Mouse (Mus musculus) T-helper 1 cell (primary cell): Measurements from ENCODE around the gene 4930524B15Rik.
"Not testable (repeated sequence)": the region's sequence is repeated elsewhere in the genome, so short reads cannot be mapped to it uniquely, and the experiment has no call there.

Experiments
- in situ Hi-C: fragments of 300-600 bp; cut with MboI, MseI; formaldehyde crosslinking; loops from one replicate; pipeline ENCODE4 v1.15.1; 2025; ENCODE audit warnings: high pct_unique_total_duplicates

4930524B15Rik gene

GRCm38 (mm10) chr11:31982247-31982943 lies 17.0 kb downstream of the 4930524B15Rik start:
- in situ Hi-C loops: not testable (repeated sequence)

- in situ Hi-C loops: no loop called here
Measured at GRCm38 (mm10) chr11:31983249-31983648, 17.9 kb downstream of the 4930524B15Rik start.

- in situ Hi-C loops: no loop called here
Measured at GRCm38 (mm10) chr11:31984786-31985185, 19.4 kb downstream of the 4930524B15Rik start.

GRCm38 (mm10) chr11:31992535-31992934 lies 27.1 kb downstream of the 4930524B15Rik start:
- in situ Hi-C loops: no loop called here

- in situ Hi-C loops: loop anchor here (5.0 to 25.0 kb wide), 3 partner anchors 138 to 1812 kb away; no protein-coding TSS in a partner anchor
Measured at GRCm38 (mm10) chr11:31999716-32000115, 34.3 kb downstream of the 4930524B15Rik start.

- in situ Hi-C loops: loop anchor here (5.0 to 25.0 kb wide), 3 partner anchors 137 to 1813 kb away; no protein-coding TSS in a partner anchor
Measured at GRCm38 (mm10) chr11:32000281-32000680, 34.9 kb downstream of the 4930524B15Rik start, which contains the start of gene Nsg2. TSS of gene Nsg2 (plus strand) at chr11:32000463.

- in situ Hi-C loops: loop anchor here (5.0 to 25.0 kb wide), 3 partner anchors 136 to 1814 kb away; no protein-coding TSS in a partner anchor
Measured at GRCm38 (mm10) chr11:32001181-32001910, 36.0 kb downstream of the 4930524B15Rik start.

- in situ Hi-C loops: loop anchor here (5.0 to 25.0 kb wide), 3 partner anchors 135 to 1815 kb away; no protein-coding TSS in a partner anchor
Measured at GRCm38 (mm10) chr11:32002670-32003072, 37.3 kb downstream of the 4930524B15Rik start.

GRCm38 (mm10) chr11:32008049-32008448 lies 42.7 kb downstream of the 4930524B15Rik start:
- in situ Hi-C loops: loop anchor here (25.0 kb wide), 1 partner anchor 1821 kb away; no protein-coding TSS in a partner anchor

GRCm38 (mm10) chr11:32008852-32009251 lies 43.5 kb downstream of the 4930524B15Rik start:
- in situ Hi-C loops: loop anchor here (25.0 kb wide), 1 partner anchor 1822 kb away; no protein-coding TSS in a partner anchor

- in situ Hi-C loops: loop anchor here (25.0 kb wide), 1 partner anchor 1823 kb away; no protein-coding TSS in a partner anchor
Measured at GRCm38 (mm10) chr11:32009961-32010662, 44.7 kb downstream of the 4930524B15Rik start.

GRCm38 (mm10) chr11:32010663-32010970 lies 45.2 kb downstream of the 4930524B15Rik start:
- in situ Hi-C loops: loop anchor here (25.0 kb wide), 1 partner anchor 1823 kb away; no protein-coding TSS in a partner anchor

- in situ Hi-C loops: loop anchor here (25.0 kb wide), 1 partner anchor 1825 kb away; no protein-coding TSS in a partner anchor
Measured at GRCm38 (mm10) chr11:32011867-32012603, 46.6 kb downstream of the 4930524B15Rik start.

GRCm38 (mm10) chr11:32013014-32013427 lies 47.6 kb downstream of the 4930524B15Rik start:
- in situ Hi-C loops: loop anchor here (25.0 kb wide), 1 partner anchor 1826 kb away; no protein-coding TSS in a partner anchor

GRCm38 (mm10) chr11:32013561-32013960 lies 48.2 kb downstream of the 4930524B15Rik start:
- in situ Hi-C loops: loop anchor here (25.0 kb wide), 1 partner anchor 1826 kb away; no protein-coding TSS in a partner anchor

- in situ Hi-C loops: loop anchor here (25.0 kb wide), 1 partner anchor 1831 kb away; no protein-coding TSS in a partner anchor
Measured at GRCm38 (mm10) chr11:32018201-32018600, 52.8 kb downstream of the 4930524B15Rik start.

GRCm38 (mm10) chr11:32020031-32020965 lies 54.9 kb downstream of the 4930524B15Rik start:
- in situ Hi-C loops: loop anchor here (25.0 kb wide), 1 partner anchor 1833 kb away; no protein-coding TSS in a partner anchor

GRCm38 (mm10) chr11:32026634-32027033 lies 61.2 kb downstream of the 4930524B15Rik start:
- in situ Hi-C loops: no loop called here
